Mouse (Mus musculus) midbrain, embryonic 14.5 days (tissue): ENCODE measurements around the gene Slc30a7. TPM values are rescaled to one million over a fixed set of nuclear protein-coding genes. Genes with fewer than 3 reads are reported as not detected.
A peak's percentile ranks its signal among the peaks of the same experiment; 100 is the strongest.

Experiments
- ATAC-seq: fragments of 200-750 bp; cut with Nextera tagmentation; 2 replicates; pipeline ENCODE4 v1.8.0; 2017; ENCODE audit warnings: moderate number of reproducible peaks, moderate library complexity; ENCODE audit not compliant: low FRiP score, low TSS enrichment
- DNase-seq: peaks from one replicate; pipeline ENCODE4 v3.0.0-alpha.2; 2015
- H3K27ac ChIP-seq: fragments of 300-500 bp; sonication (generic); replicated peaks from 2 replicates; pipeline ENCODE4 v1.5.1; 2014; ENCODE audit warnings: mild to moderate bottlenecking, low read depth, low read length, moderate library complexity
- H3K27me3 ChIP-seq: fragments of 300-500 bp; sonication (generic); 2 replicates; pipeline ENCODE4 v1.6.1; 2014; ENCODE audit warnings: low read length, control low read depth, mixed read lengths; ENCODE audit not compliant: control insufficient read depth, insufficient read depth
- H3K36me3 ChIP-seq: fragments of 300-500 bp; sonication (generic); 2 replicates; pipeline ENCODE4 v1.6.1; 2014; ENCODE audit warnings: low read length, control low read depth; ENCODE audit not compliant: control insufficient read depth, insufficient read depth
- H3K4me1 ChIP-seq: fragments of 300-500 bp; sonication (generic); 2 replicates; pipeline ENCODE4 v1.6.1; 2014; ENCODE audit warnings: mild to moderate bottlenecking, antibody characterized with exemption, low read length, control low read depth; ENCODE audit not compliant: control insufficient read depth, insufficient read depth
- H3K4me2 ChIP-seq: fragments of 300-500 bp; sonication (generic); 2 replicates; pipeline ENCODE4 v1.6.1; 2014; ENCODE audit warnings: mild to moderate bottlenecking, low read length, moderate library complexity
- H3K4me3 ChIP-seq: fragments of 300-500 bp; sonication (generic); replicated peaks from 2 replicates; pipeline ENCODE4 v1.5.1; 2014; ENCODE audit warnings: low read depth, low read length
- H3K9ac ChIP-seq: fragments of 300-500 bp; sonication (generic); replicated peaks from 2 replicates; pipeline ENCODE4 v1.6.1; 2014; ENCODE audit warnings: mild to moderate bottlenecking, low read length, moderate library complexity
- H3K9me3 ChIP-seq: fragments of 300-500 bp; sonication (generic); 2 replicates; pipeline ENCODE4 v1.6.1; 2016; ENCODE audit warnings: low read length, control low read depth, mixed read lengths; ENCODE audit not compliant: control insufficient read depth
- WGBS: fragments of 180-500 bp; shearing (Covaris S2); extraction: QIAGEN DNeasy Blood & Tissue Kit; methylation state at CpG from one replicate; pipeline ENCODE4 v1.1.7; 2014; 5-methylcytosine and 5-hydroxymethylcytosine counted together
- polyA plus RNA-seq: library from polyadenylated mRNA; unstranded; fragments of >200 nt; fragmentation: Nextera tagmentation; extraction: Ambion mirVana; gene quantifications from 2 replicates; pipeline ENCODE4 v1.2.1, GENCODE M21; 2014

The Slc30a7 gene
- polyA plus RNA-seq, 1 experiment from 2014 or later = 26.8 TPM

GRCm38 (mm10) chr3:115944376-115944775 lies 62.8 kb downstream of the Slc30a7 start:
- H3K27me3 ChIP-seq = no peaks in the 10 kb centered on the region
- H3K9me3 ChIP-seq = no peaks in the 10 kb centered on the region
- DNase-seq (no peak), ATAC-seq (no peak)
- peaks cover 53% of the 10 kb centered on the region for H3K36me3 ChIP-seq
- H3K27ac ChIP-seq = no peak overlapping the region
- no peak overlapping the region for H3K4me2 ChIP-seq
- H3K9ac ChIP-seq = no peak overlapping the region
- H3K4me3 ChIP-seq = no peak overlapping the region
- no peaks in the 10 kb centered on the region for H3K4me1 ChIP-seq
- WGBS = 94% methylated on average over 6 of the region's 6 CpGs

- 95% methylated on average over 8 of the region's 8 CpGs for WGBS
- no peaks in the 10 kb centered on the region for H3K27me3 ChIP-seq
- ATAC-seq = no peak
- H3K4me2 ChIP-seq = no peak overlapping the region
- H3K4me1 ChIP-seq = no peaks in the 10 kb centered on the region
- no peak overlapping the region for H3K27ac ChIP-seq
- no peak overlapping the region for H3K9ac ChIP-seq
- H3K4me3 ChIP-seq = no peak overlapping the region
- H3K9me3 ChIP-seq = no peaks in the 10 kb centered on the region
- peaks cover 46% of the 10 kb centered on the region for H3K36me3 ChIP-seq
- DNase-seq = no peak
Measured at GRCm38 (mm10) chr3:115941464-115941863, 65.7 kb downstream of the Slc30a7 start.

GRCm38 (mm10) chr3:115940510-115940909 lies 66.7 kb downstream of the Slc30a7 start:
- H3K27me3 ChIP-seq = no peaks in the 10 kb centered on the region
- H3K4me1 ChIP-seq = no peaks in the 10 kb centered on the region
- no peak overlapping the region for H3K4me3 ChIP-seq
- DNase-seq (no peak), ATAC-seq (no peak)
- 90% methylated on average over 4 of the region's 4 CpGs for WGBS
- no peaks in the 10 kb centered on the region for H3K9me3 ChIP-seq
- no peak overlapping the region for H3K27ac ChIP-seq
- no peak overlapping the region for H3K4me2 ChIP-seq
- no peak overlapping the region for H3K9ac ChIP-seq
- peaks cover 40% of the 10 kb centered on the region for H3K36me3 ChIP-seq

GRCm38 (mm10) chr3:115937807-115938206 lies 69.4 kb downstream of the Slc30a7 start:
- Histone ChIP-seq H3K4me1 (no peaks in the 10 kb centered on the region), H3K4me3 (no peak overlapping the region), H3K36me3 (peaks cover 24% of the 10 kb centered on the region), H3K4me2 (no peak overlapping the region), H3K27me3 (no peaks in the 10 kb centered on the region), H3K27ac (no peak overlapping the region), H3K9me3 (no peaks in the 10 kb centered on the region), H3K9ac (no peak overlapping the region)
- DNase-seq (no peak), ATAC-seq (no peak)
- WGBS = 91% methylated on average over 10 of the region's 10 CpGs

- Histone ChIP-seq H3K27ac (no peak overlapping the region), H3K4me1 (no peaks in the 10 kb centered on the region), H3K4me3 (no peak overlapping the region), H3K36me3 (peaks cover 18% of the 10 kb centered on the region), H3K27me3 (no peaks in the 10 kb centered on the region), H3K9me3 (no peaks in the 10 kb centered on the region), H3K4me2 (no peak overlapping the region), H3K9ac (no peak overlapping the region)
- peak; percentile 50 for DNase-seq
- no peak for ATAC-seq
- 58% methylated on average over 4 of the region's 4 CpGs for WGBS
Measured at GRCm38 (mm10) chr3:115936734-115937599, 70.2 kb downstream of the Slc30a7 start.

- DNase-seq (no peak), ATAC-seq (no peak)
- H3K9ac ChIP-seq = no peak overlapping the region
- H3K36me3 ChIP-seq = peaks cover 3% of the 10 kb centered on the region; the same call in 1 of the 2 replicates
- H3K4me1 ChIP-seq = no peaks in the 10 kb centered on the region
- H3K4me2 ChIP-seq = no peak overlapping the region
- H3K27ac ChIP-seq = no peak overlapping the region
- no peaks in the 10 kb centered on the region for H3K9me3 ChIP-seq
- no peaks in the 10 kb centered on the region for H3K27me3 ChIP-seq
- no peak overlapping the region for H3K4me3 ChIP-seq
- 94% methylated on average over 18 of the region's 18 CpGs for WGBS
Measured at GRCm38 (mm10) chr3:115933293-115934186, 73.7 kb downstream of the Slc30a7 start.

- peaks cover 8% of the 10 kb centered on the region for H3K36me3 ChIP-seq
- H3K9ac ChIP-seq = no peak overlapping the region
- H3K27ac ChIP-seq = no peak overlapping the region
- no peaks in the 10 kb centered on the region for H3K27me3 ChIP-seq
- H3K4me3 ChIP-seq = no peak overlapping the region
- no peak for ATAC-seq
- DNase-seq = no peak
- no peaks in the 10 kb centered on the region for H3K4me1 ChIP-seq
- no peaks in the 10 kb centered on the region for H3K9me3 ChIP-seq
- H3K4me2 ChIP-seq = no peak overlapping the region
- WGBS = 92% methylated on average over 6 of the region's 6 CpGs
Measured at GRCm38 (mm10) chr3:115931701-115932100, 75.5 kb downstream of the Slc30a7 start.

GRCm38 (mm10) chr3:115926531-115926930 lies 80.7 kb downstream of the Slc30a7 start:
- Histone ChIP-seq H3K4me1 (no peaks in the 10 kb centered on the region), H3K4me3 (no peak overlapping the region), H3K27ac (no peak overlapping the region), H3K9me3 (no peaks in the 10 kb centered on the region), H3K36me3 (peaks cover 11% of the 10 kb centered on the region), H3K4me2 (no peak overlapping the region), H3K9ac (no peak overlapping the region), H3K27me3 (no peaks in the 10 kb centered on the region)
- DNase-seq (no peak), ATAC-seq (no peak)
- 90% methylated on average over 8 of the region's 8 CpGs for WGBS
